Mouse (Mus musculus) kidney, embryonic 16.5 days (tissue): ENCODE data around the gene Acaa1b. TPM values are rescaled to one million over a fixed set of nuclear protein-coding genes. Genes with fewer than 3 reads are reported as not detected.

Experiments used
- ATAC-seq: fragments of 200-750 bp; cut with Nextera tagmentation; 2 replicates; pipeline ENCODE4 v1.8.0; 2017; ENCODE audit warnings: moderate TSS enrichment; ENCODE audit not compliant: low FRiP score, low TSS enrichment
- H3K27ac ChIP-seq: fragments of 300-500 bp; sonication (generic); 2 replicates; pipeline ENCODE4 v1.5.1; 2014; ENCODE audit warnings: low read length
- H3K27me3 ChIP-seq: fragments of 300-500 bp; sonication (generic); 2 replicates; pipeline ENCODE4 v1.6.1; 2014; ENCODE audit warnings: low read length, control low read depth, mixed read lengths; ENCODE audit not compliant: insufficient read depth
- H3K36me3 ChIP-seq: fragments of 300-500 bp; sonication (generic); 2 replicates; pipeline ENCODE4 v1.6.1; 2014; ENCODE audit warnings: low read length, control low read depth, mixed read lengths; ENCODE audit not compliant: insufficient read depth
- H3K4me1 ChIP-seq: fragments of 300-500 bp; sonication (generic); 2 replicates; pipeline ENCODE4 v1.6.1; 2014; ENCODE audit warnings: low read length, control low read depth, mixed read lengths; ENCODE audit not compliant: insufficient read depth
- H3K4me2 ChIP-seq: fragments of 300-500 bp; sonication (generic); replicated peaks from 2 replicates; pipeline ENCODE4 v1.6.1; 2014; ENCODE audit warnings: low read depth, low read length
- H3K4me3 ChIP-seq: fragments of 300-500 bp; sonication (generic); 2 replicates; pipeline ENCODE4 v1.5.1; 2014; ENCODE audit warnings: mild to moderate bottlenecking, low read length
- H3K9ac ChIP-seq: fragments of 300-500 bp; sonication (generic); replicated peaks from 2 replicates; pipeline ENCODE4 v1.6.1; 2014; ENCODE audit warnings: low read length
- H3K9me3 ChIP-seq: fragments of 300-500 bp; sonication (generic); 2 replicates; pipeline ENCODE4 v1.6.1; 2016; ENCODE audit warnings: low read length, control low read depth
- WGBS: fragments of 180-500 bp; shearing (Covaris S2); extraction: QIAGEN DNeasy Blood & Tissue Kit; methylation state at CpG from one replicate; pipeline ENCODE4 v1.1.7; 2014; 5-methylcytosine and 5-hydroxymethylcytosine counted together
- polyA plus RNA-seq: library from polyadenylated mRNA; unstranded; fragments of >200 nt; fragmentation: Nextera tagmentation; extraction: Ambion mirVana; gene quantifications from 2 replicates; pipeline ENCODE4 v1.2.1, GENCODE M21; 2015

Gene Acaa1b
- polyA plus RNA-seq, 1 experiment from 2014 or later, result 52.4 TPM

DNA sequence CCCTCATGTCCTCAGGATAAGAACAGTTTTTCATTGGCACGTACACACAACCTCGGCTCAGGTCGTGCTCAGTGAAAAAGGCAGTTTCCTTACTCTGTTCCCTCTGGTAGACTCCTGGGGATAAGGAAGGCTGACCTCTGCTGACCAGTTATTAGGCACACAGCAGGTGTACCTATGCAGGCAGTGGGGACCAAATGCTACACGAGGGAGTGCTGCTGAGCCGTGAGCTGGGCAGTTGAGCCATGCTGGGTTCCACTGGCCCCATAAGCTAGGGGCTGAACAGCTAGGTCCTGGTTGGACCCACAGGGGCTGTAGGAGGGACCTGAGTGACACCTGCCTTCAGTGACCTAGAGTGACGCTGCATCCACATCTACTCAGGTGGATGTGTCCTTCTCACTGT, 11.3 kb downstream of the Acaa1b start:
- H3K9me3 ChIP-seq, result no peaks in the 10 kb centered on the region
- no peak for ATAC-seq
- H3K36me3 ChIP-seq, result no peaks in the 10 kb centered on the region
- no peaks in the 10 kb centered on the region for H3K27me3 ChIP-seq
- H3K4me3 ChIP-seq, result no peak overlapping the region
- H3K4me2 ChIP-seq, result no peak overlapping the region
- WGBS, result 75% methylated on average over 6 of the region's 6 CpGs
- no peak overlapping the region for H3K27ac ChIP-seq
- H3K4me1 ChIP-seq, result no peaks in the 10 kb centered on the region
- no peak overlapping the region for H3K9ac ChIP-seq

- H3K9me3 ChIP-seq, result no peaks in the 10 kb centered on the region
- 68% methylated on average over 10 of the region's 10 CpGs for WGBS
These were observed 11.8 kb downstream of the Acaa1b start for GRCm38 (mm10) chr9:119145137-119145536.

DNA sequence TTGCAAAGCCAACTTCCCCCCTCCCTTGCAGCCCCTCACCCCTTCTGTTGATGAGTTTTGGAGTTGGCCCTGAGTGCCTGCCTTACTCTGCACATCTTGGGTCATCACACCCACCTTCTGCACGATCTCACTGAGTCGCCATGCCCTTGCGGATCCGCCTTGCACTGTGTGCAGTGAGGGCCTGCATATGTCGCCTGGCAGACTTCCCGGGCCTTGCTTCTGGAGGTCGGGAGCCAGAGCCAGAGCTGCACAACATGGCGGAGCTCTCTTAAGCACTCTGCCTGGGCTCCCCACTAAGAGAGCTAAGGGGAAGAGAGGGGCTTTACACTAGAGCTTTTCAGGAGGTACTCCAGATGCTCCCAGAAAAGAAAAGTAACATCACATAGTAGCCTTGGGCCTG, 12.2 kb downstream of the Acaa1b start:
- 89% methylated on average over 8 of the region's 8 CpGs for WGBS
- ATAC-seq, result no peak
- Histone ChIP-seq H3K27me3 (no peaks in the 10 kb centered on the region), H3K4me3 (no peak overlapping the region), H3K9me3 (no peaks in the 10 kb centered on the region), H3K36me3 (no peaks in the 10 kb centered on the region), H3K9ac (no peak overlapping the region), H3K4me2 (no peak overlapping the region), H3K27ac (no peak overlapping the region), H3K4me1 (no peaks in the 10 kb centered on the region)

More at GRCm38 (mm10) chr9:119145137-119145536, 11.8 kb downstream of the Acaa1b start:
- Histone ChIP-seq H3K4me3 (no peak overlapping the region), H3K9ac (no peak overlapping the region), H3K4me1 (no peaks in the 10 kb centered on the region), H3K4me2 (no peak overlapping the region), H3K27me3 (no peaks in the 10 kb centered on the region), H3K27ac (no peak overlapping the region), H3K36me3 (no peaks in the 10 kb centered on the region)
- ATAC-seq, result no peak

GRCm38 (mm10) chr9:119143372-119143771, 13.5 kb downstream of the Acaa1b start:
- Histone ChIP-seq H3K4me3 (no peak overlapping the region), H3K9ac (no peak overlapping the region), H3K27me3 (no peaks in the 10 kb centered on the region), H3K27ac (no peak overlapping the region), H3K9me3 (no peaks in the 10 kb centered on the region), H3K36me3 (no peaks in the 10 kb centered on the region), H3K4me2 (no peak overlapping the region), H3K4me1 (no peaks in the 10 kb centered on the region)
- 74% methylated on average over 9 of the region's 9 CpGs for WGBS
- no peak for ATAC-seq

DNA sequence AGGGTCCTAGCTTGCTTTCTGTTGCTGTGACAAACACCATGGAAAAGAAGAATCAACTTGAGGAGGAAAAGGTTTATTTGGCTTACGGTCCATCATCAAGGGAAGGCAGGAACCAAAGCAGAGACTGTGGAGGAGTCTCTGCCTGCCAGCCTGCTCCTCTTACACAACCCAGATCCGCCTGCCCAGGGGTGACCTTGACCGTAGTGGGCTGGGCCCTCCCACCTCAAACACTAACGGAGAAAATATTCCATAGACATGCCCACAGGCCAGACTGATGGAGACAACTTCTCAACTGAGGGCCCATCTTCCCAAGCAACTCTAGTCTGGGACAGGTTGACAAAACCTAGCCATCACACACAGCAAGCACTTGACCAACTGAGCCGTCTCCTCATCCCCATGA, 14.8 kb downstream of the Acaa1b start:
- Histone ChIP-seq H3K36me3 (no peaks in the 10 kb centered on the region), H3K4me2 (no peak overlapping the region), H3K4me1 (no peaks in the 10 kb centered on the region), H3K27me3 (no peaks in the 10 kb centered on the region), H3K9ac (no peak overlapping the region), H3K9me3 (no peaks in the 10 kb centered on the region), H3K27ac (no peak overlapping the region), H3K4me3 (no peak overlapping the region)
- ATAC-seq, result no peak
- WGBS, result 64% methylated on average over 5 of the region's 5 CpGs

DNA sequence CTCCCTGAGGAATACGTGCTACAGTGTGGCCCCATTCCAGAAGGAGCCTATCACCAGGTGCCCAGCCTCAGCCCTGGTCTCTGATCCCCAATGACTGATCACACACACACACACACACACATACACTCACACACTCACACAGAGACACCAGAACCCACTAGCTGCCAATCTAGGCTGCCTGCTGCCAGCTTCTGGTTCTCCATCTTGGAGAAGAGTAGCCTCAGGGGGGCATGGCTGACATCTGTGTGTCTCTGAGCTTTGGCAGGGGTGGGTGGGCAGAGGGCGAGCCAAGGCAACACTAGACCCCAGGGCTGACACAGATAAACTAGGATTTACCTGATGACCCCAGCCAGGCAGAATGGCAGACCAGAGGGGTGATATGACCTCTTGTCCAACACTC, 18.1 kb downstream of the Acaa1b start:
- Histone ChIP-seq H3K4me1 (no peaks in the 10 kb centered on the region), H3K9ac (no peak overlapping the region), H3K9me3 (no peaks in the 10 kb centered on the region), H3K27me3 (no peaks in the 10 kb centered on the region), H3K4me3 (no peak overlapping the region), H3K36me3 (no peaks in the 10 kb centered on the region), H3K27ac (no peak overlapping the region), H3K4me2 (no peak overlapping the region)
- ATAC-seq, result no peak
- 70% methylated on average over 2 of the region's 2 CpGs for WGBS

DNA sequence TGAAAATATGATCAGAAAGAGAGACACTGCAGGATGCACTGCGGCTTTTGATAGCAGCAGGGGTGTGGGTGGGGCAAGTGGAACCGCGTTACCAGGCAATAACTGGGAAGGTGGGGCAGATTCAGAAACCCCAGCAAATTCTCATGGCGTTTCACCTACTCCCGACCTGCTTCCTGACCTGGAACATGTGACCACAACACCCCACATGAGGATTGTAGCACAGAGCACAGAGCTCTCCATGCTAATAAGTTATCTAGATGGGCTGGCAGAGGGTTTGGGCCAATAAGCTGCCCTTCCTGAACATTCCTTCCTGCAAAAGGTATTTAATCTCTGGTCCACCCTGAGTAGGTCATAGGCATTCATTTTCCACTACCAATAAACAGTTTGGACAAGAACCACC, 26.2 kb downstream of the Acaa1b start:
- Histone ChIP-seq H3K9ac (no peak overlapping the region), H3K4me2 (no peak overlapping the region), H3K4me3 (no peak overlapping the region), H3K27me3 (no peaks in the 10 kb centered on the region), H3K27ac (no peak overlapping the region), H3K4me1 (peaks cover 2% of the 10 kb centered on the region; the same call in 1 of the 2 replicates), H3K36me3 (no peaks in the 10 kb centered on the region), H3K9me3 (no peaks in the 10 kb centered on the region)
- ATAC-seq, result no peak
- 46% methylated on average over 5 of the region's 5 CpGs for WGBS

DNA sequence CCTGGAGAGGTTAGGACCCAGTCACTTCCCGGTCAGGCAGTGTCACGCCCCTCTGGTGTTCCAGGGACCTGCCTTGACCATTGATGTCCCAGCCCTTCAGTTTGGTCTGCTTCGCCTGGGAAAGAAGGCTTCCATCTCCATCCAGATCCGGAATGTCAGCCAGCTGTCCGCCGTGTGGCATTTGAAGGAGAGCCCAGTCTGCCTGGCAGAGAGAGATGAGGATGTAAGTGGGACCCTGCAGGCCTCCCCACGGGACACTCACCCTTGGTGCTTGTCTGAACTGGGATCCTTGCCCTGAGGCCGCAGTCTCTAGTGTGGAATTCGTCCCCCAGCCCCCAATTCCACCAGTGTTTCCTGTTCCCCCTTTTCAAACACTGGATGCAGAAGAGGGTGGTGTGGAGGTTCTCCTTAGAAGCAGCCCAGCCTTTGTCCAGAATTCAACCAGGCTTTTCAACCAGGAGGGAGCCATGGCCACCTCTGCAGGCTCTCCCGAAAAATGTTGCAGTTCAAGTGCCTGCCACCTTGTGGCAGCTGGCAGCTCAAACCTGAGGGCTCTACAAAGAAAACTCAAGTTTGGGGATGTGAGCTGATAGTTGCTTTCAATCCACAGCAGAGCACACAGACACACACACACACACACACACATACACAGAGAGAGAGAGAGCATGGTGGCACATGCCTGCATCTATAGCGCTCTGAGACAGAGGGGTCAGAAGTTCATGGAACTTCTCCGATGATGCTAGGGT, 28.3 kb downstream of the Acaa1b start:
- Histone ChIP-seq H3K36me3 (no peaks in the 10 kb centered on the region), H3K9ac (no peak overlapping the region), H3K27me3 (no peaks in the 10 kb centered on the region), H3K4me1 (peaks cover 2% of the 10 kb centered on the region; the same call in 1 of the 2 replicates), H3K27ac (no peak overlapping the region), H3K9me3 (no peaks in the 10 kb centered on the region), H3K4me3 (no peak overlapping the region), H3K4me2 (no peak overlapping the region)
- 80% methylated on average over 12 of the region's 12 CpGs for WGBS
- no peak for ATAC-seq

DNA sequence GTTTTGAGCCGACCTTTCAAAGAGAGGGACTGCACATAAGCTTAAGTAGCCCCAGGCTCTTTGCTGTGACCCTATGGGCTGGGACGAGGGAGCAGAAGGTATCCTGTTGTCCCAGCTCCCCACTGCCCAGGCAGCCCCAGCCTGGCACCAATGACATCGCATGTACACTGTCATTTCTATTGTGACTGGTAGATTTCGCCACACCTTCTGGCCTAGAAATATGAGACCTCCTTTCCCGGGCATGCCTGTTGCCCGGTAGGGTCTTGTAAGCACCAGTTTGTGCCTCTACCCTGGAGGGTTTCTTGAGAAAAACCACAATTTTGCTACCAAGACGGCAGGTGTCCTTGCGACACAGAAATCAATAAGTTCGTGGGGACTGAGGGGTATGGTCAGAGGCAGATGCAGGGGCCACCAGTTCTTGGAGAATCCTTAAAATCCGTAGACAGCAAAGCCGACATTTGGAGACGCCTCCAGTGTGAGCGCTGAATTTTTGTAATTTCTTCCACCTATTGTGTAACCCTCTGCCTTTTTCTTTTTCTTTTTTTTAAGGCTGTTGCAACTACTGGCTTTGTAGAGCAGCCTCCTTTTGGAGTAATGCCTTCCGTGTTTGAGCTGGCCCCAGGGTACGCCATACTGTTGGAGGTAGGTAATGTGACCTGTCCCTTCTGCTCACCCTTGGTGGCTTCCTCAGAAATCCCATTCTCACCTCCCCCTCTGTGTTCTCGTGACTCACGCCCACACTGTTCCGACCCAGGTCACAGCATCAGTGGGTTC, 34.1 kb downstream of the Acaa1b start:
- ATAC-seq, result no peak
- Histone ChIP-seq H3K9ac (no peak overlapping the region), H3K9me3 (no peaks in the 10 kb centered on the region), H3K27me3 (no peaks in the 10 kb centered on the region), H3K4me3 (no peak overlapping the region), H3K36me3 (no peaks in the 10 kb centered on the region), H3K4me1 (peaks cover 17% of the 10 kb centered on the region), H3K27ac (no peak overlapping the region), H3K4me2 (no peak overlapping the region)
- WGBS, result 74% methylated on average over 18 of the region's 18 CpGs

- Histone ChIP-seq H3K36me3 (no peaks in the 10 kb centered on the region), H3K4me1 (peaks cover 17% of the 10 kb centered on the region), H3K9ac (peak overlapping the region; percentile 40; the same call in 1 of the 2 replicates), H3K9me3 (no peaks in the 10 kb centered on the region), H3K27me3 (no peaks in the 10 kb centered on the region), H3K27ac (peak overlapping the region; percentile 86), H3K4me3 (peak overlapping the region; percentile 35), H3K4me2 (peak overlapping the region; percentile 45)
- 45% methylated on average over 3 of the region's 3 CpGs for WGBS
- ATAC-seq, result peak; percentile 16; the same call in 1 of the 2 replicates
These were observed 36.7 kb downstream of the Acaa1b start for GRCm38 (mm10) chr9:119120168-119120560.
